Mouse (Mus musculus) thymus, adult 2 months (tissue): ENCODE measurements around the gene Ccno.

Experiments used
- CTCF ChIP-seq: fragments of 200-500 bp; IDR thresholded peaks from 2 replicates; pipeline ENCODE4 v1.5.1; 2012; ENCODE audit warnings: mild to moderate bottlenecking, control low read depth, low read length, moderate library complexity, borderline replicate concordance; ENCODE audit not compliant: control insufficient read depth, poor library complexity, insufficient read depth; ENCODE audit errors: extremely low read depth
- POLR2A ChIP-seq: fragments of 200-500 bp; IDR thresholded peaks from 2 replicates; pipeline ENCODE4 v1.6.1; 2012; ENCODE audit warnings: mild to moderate bottlenecking, low read length, control low read depth, moderate library complexity; ENCODE audit not compliant: control insufficient read depth, poor library complexity, insufficient read depth; ENCODE audit errors: extremely low read depth

GRCm38 (mm10) chr13:113034271-113034886, 46.8 kb downstream of the Ccno start:
- TF ChIP-seq CTCF (no peak), POLR2A (no peak)
